Mouse (Mus musculus): ENCODE measurements at regions not wholly inside any gene's neighbourhood (a gene's known extent, or its start where the extent isn't known, plus 50 kb on each side); places are given as distances from the start of the nearest gene placed in this dataset.

- no peak for TF ChIP-seq EP300 (IDR thresholded peaks at IDR 0.05; ENCODE audit: low read depth in 1 of 2, low read length in 2 of 2)
- no peak for TF ChIP-seq CTCF (IDR thresholded peaks at IDR 0.05 in 2 of 3, conservative IDR thresholded peaks at IDR 0.05 in 1 of 3; ENCODE audit: control insufficient read depth in 1 of 3, insufficient read depth in 1 of 3, low read depth in 2 of 3, low read length in 3 of 3, poor library complexity in 1 of 3, severe bottlenecking in 1 of 3)
- TF ChIP-seq ZC3H11A (IDR thresholded peaks at IDR 0.05; ENCODE audit: low read depth, low read length): no peak
- no peak for TF ChIP-seq POLR2A (IDR thresholded peaks at IDR 0.05; ENCODE audit: control insufficient read depth in 1 of 2, insufficient read depth in 1 of 2, low read depth in 1 of 2, low read length in 2 of 2, poor library complexity in 1 of 2)
- TF ChIP-seq USF1 (IDR thresholded peaks at IDR 0.05; ENCODE audit: low read depth, low read length): no peak
- no peak for TF ChIP-seq GATA1 (IDR thresholded peaks at IDR 0.05; ENCODE audit: low read depth, low read length)
- TF ChIP-seq CHD2 (IDR thresholded peaks at IDR 0.05; ENCODE audit: low read length): no peak
- no peak for TF ChIP-seq MAFK (IDR thresholded peaks at IDR 0.05; ENCODE audit: borderline replicate concordance, low read depth, low read length)
- no peak for TF ChIP-seq ZKSCAN1 (IDR thresholded peaks at IDR 0.05; ENCODE audit: low read depth, low read length)
- TF ChIP-seq MAZ (IDR thresholded peaks at IDR 0.05; ENCODE audit: low read depth, low read length): no peak
- TF ChIP-seq MAX (IDR thresholded peaks at IDR 0.05; ENCODE audit: low read length): no peak
- TF ChIP-seq SIN3A (IDR thresholded peaks at IDR 0.05; ENCODE audit: low read length): no peak
Measured at GRCm38 (mm10) chr1:73805156-73805555, 319.1 kb downstream of the Tns1 start.
